Mouse (Mus musculus) urinary bladder, postnatal 14 days (tissue): ENCODE measurements around the gene Irgc1.

Experiments
- DNase-seq: peaks from one replicate; pipeline ENCODE4 v3.0.0; 2021; ENCODE audit warnings: low spot score

Gene Irgc1

GRCm38 (mm10) chr7:24400082-24400452 lies 52.0 kb downstream of the Irgc1 start:
- DNase-seq: no peak

GRCm38 (mm10) chr7:24399256-24400081 lies 52.6 kb downstream of the Irgc1 start, which contains the start of gene Smg9:
Smg9 (plus strand) TSS chr7:24399619.
- peak; percentile 98 for DNase-seq

- DNase-seq: no peak
Observed at GRCm38 (mm10) chr7:24398364-24398913, 53.7 kb downstream of the Irgc1 start.

- DNase-seq: no peak
Observed at GRCm38 (mm10) chr7:24396832-24397231, 55.3 kb downstream of the Irgc1 start.

- peak; percentile 78 for DNase-seq
Observed at GRCm38 (mm10) chr7:24394475-24395161, 57.5 kb downstream of the Irgc1 start.

- DNase-seq: no peak
Observed at GRCm38 (mm10) chr7:24394054-24394453, 58.0 kb downstream of the Irgc1 start.

GRCm38 (mm10) chr7:24391687-24392086 lies 60.4 kb downstream of the Irgc1 start:
- no peak for DNase-seq

- DNase-seq: peak; percentile 74
Observed at GRCm38 (mm10) chr7:24391077-24391476, 61.0 kb downstream of the Irgc1 start.

GRCm38 (mm10) chr7:24390512-24390911 lies 61.6 kb downstream of the Irgc1 start:
- DNase-seq: no peak

GRCm38 (mm10) chr7:24389516-24390187 lies 62.4 kb downstream of the Irgc1 start:
- no peak for DNase-seq

- peak; percentile 85 for DNase-seq
Observed at GRCm38 (mm10) chr7:24387059-24387556, 65.0 kb downstream of the Irgc1 start.

- DNase-seq: peak; percentile 77
Observed at GRCm38 (mm10) chr7:24384827-24385226, 67.3 kb downstream of the Irgc1 start.

- no peak for DNase-seq
Observed at GRCm38 (mm10) chr7:24384070-24384469, 68.0 kb downstream of the Irgc1 start.

GRCm38 (mm10) chr7:24382730-24383372 lies 69.2 kb downstream of the Irgc1 start:
- no peak for DNase-seq
